Mouse (Mus musculus): ENCODE measurements around the gene Eefsec.

The Eefsec gene

DNA sequence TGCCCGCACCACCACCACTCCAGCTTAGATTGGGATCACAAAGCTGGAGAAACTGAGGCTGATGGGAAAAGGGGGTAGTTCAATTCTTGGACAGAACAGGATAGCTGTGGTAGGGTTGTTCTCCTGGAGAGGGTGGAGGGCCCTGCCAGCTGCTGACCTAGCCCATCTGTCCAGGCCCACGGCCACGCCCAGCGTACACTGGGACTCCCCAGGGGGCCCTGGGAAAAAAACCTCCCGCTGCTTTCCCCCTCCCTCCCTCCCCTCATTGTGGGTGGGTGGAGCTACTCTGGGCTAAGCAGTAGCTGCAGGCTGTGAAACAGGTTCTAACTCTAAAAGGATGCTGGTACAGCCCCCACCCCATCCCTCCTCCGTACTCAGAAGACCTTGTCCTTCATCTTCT lies 230.5 kb downstream of the Eefsec start:
- CTCF ChIA-PET: interaction anchor here in 2 of 4 experiments (0.5 to 1.2 kb wide), 6 partner anchors 17 to 510 kb away, joined by 3 to 7 read pairs (median 5); no protein-coding TSS in a partner anchor
- POLR2A ChIA-PET: interaction anchor here in 3 of 4 experiments (0.6 to 2.6 kb wide), 17 partner anchors 10 to 623 kb away, joined by 3 to 12 read pairs (median 3); no protein-coding TSS in a partner anchor

DNA sequence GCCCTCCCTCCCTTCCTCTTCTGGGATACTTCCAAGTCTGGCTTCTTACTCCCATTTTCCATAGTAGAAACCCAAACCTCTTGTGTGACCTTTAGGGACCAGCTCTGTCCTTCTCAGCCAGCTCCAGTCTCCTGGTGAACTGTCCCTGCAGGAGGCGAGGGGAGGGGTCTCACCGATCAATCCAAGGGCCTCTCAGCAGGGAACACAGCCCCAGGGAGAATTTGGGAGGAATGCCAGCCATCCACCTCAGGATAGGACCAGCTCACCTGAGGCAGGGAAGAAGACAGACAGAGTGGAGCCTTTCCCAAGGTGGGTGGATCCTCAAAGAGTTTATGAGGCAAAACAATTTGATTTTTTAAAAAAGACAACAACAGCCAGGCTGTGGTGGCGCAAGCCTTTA lies 236.2 kb downstream of the Eefsec start:
- POLR2A ChIA-PET: interaction anchor here (0.7 to 3.2 kb wide), 16 partner anchors 9 to 369 kb away, joined by 3 to 18 read pairs (median 4); no protein-coding TSS in a partner anchor
- CTCF ChIA-PET: interaction anchor here in 2 of 4 experiments (1.1 to 2.3 kb wide), 5 partner anchors 20 to 87 kb away, joined by 3 to 8 read pairs (median 3); no protein-coding TSS in a partner anchor

DNA sequence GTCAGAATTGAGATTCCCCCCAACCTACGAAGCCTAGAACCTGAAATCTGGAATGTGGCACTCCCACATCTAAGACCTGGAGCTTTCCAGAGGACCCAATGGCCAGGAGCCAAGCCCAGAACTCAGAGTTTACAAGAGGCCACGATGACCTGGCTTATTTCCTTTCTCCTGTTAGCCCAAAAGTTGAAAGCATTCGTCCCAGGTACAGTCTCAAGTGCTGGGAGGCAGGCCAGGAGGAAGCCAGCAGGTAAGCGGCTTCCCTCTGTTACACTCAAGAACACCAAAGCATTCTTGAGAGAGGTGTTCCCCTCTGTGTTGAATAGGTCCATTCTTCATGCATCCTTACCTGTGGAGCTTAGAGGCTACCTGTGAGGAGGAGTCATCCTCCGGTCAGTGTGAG lies 236.9 kb downstream of the Eefsec start:
- ChIA-PET POLR2A (interaction anchor here (0.8 to 3.2 kb wide), 16 partner anchors 8 to 273 kb away, joined by 3 to 18 read pairs (median 4); no protein-coding TSS in a partner anchor), CTCF (interaction anchor here in 3 of 4 experiments (0.6 to 2.3 kb wide), 7 partner anchors 19 to 237 kb away, joined by 3 to 8 read pairs (median 3); partner anchors contain the start of gene Eefsec (in 1 of the 3))

DNA sequence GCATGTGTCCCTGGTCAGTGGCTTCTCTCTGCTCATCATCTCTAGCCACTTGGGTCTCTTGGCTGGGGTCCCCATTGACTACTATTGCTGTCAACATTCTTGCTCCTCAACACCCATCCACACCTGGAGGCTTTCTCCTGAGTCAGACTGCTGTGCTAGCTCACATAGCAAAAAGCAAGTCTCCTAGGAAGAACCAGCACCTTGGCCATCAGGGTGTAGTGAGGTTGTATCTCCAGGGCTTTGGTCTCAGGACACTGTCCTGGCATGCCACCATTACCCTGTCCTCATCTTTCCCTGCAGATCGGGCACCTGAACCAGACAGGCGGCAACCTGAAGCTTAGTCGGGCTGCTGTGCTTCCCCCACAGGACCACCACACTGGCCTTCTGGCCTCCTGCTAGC lies 238.0 kb downstream of the Eefsec start:
- ChIA-PET CTCF (interaction anchor here in 2 of 4 experiments (0.6 to 2.3 kb wide), 2 partner anchors 28 to 85 kb away, joined by 3 to 5 read pairs; no protein-coding TSS in a partner anchor), POLR2A (interaction anchor here in 2 of 4 experiments (0.6 to 3.2 kb wide), 3 partner anchors 9 to 34 kb away, joined by 3 to 18 read pairs (median 3); no protein-coding TSS in a partner anchor)

DNA sequence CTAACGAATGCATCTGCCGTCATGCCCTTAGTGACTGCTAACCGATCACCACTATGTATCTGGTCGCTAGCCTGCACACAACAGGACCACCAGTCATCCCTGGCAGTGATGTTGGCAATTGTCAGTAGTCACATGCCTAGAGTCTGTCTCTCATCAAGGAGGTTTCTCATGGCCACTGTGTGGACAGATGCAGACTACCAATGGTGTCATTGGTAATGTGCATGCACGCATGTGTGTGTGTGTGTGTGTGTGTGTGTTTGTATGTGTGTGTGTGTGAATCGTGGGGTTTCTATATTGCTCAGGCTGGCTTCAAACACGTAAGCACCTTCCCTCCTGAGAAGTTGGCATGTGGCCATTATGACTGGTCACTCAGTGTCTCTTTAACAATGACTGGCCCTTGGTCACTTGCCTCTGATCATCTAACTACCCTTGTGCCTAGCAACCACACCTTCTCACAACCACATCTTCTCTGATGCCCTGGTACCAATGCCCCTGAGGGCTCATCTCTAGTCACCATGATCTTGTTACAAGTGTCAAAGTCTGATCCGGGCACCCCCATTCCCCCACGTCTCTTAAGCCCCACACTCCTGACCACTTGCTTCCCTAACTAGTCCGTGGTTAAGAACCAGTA lies 238.8 kb downstream of the Eefsec start:
- ChIA-PET POLR2A (interaction anchor here in 2 of 4 experiments (0.8 to 3.2 kb wide), 3 partner anchors 25 to 35 kb away, joined by 3 to 18 read pairs (median 10); no protein-coding TSS in a partner anchor), CTCF (interaction anchor here in 1 of 4 experiments (2.3 kb wide), 1 partner anchor 84 kb away, joined by 5 read pairs; no protein-coding TSS in a partner anchor)

Data from embryonic stem cell, embryonic (primary cell).